Mouse (Mus musculus) lung, postnatal 36 days (tissue): ENCODE data around the gene Myo19.
A peak's percentile ranks its signal among the peaks of the same experiment; 100 is the strongest.
"Not testable (repeated sequence)": the region's sequence is repeated elsewhere in the genome, so short reads cannot be mapped to it uniquely, and the experiment has no call there.

ENCODE experiments used
- DNase-seq: peaks from one replicate; pipeline ENCODE4 v3.0.0; 2022; ENCODE audit warnings: mixed read lengths

Gene Myo19

GRCm38 (mm10) chr11:84879772-84880464 is at the start of gene Myo19, which contains the start of gene Pigw:
Gene Myo19, plus strand, starts transcription at chr11:84880148.
Gene Pigw, minus strand, starts transcription at chr11:84880285.
- DNase-seq: peak; percentile 78

- DNase-seq: peak; percentile 12
Measured at GRCm38 (mm10) chr11:84839330-84839729, 40.6 kb upstream of the Myo19 start.

- DNase-seq: no peak
Measured at GRCm38 (mm10) chr11:84846741-84847474, 33.0 kb upstream of the Myo19 start.

- no peak for DNase-seq
Measured at GRCm38 (mm10) chr11:84847475-84848090, 32.4 kb upstream of the Myo19 start.

- DNase-seq: no peak
Measured at GRCm38 (mm10) chr11:84855285-84855684, 24.7 kb upstream of the Myo19 start.

GRCm38 (mm10) chr11:84865268-84865667 is 14.7 kb upstream of the Myo19 start:
- DNase-seq: no peak

GRCm38 (mm10) chr11:84867586-84867985 is 12.4 kb upstream of the Myo19 start:
- DNase-seq: no peak

- no peak for DNase-seq
Measured at GRCm38 (mm10) chr11:84868786-84869259, 11.1 kb upstream of the Myo19 start.

- peak; percentile 94 for DNase-seq
Measured at GRCm38 (mm10) chr11:84869537-84870232, 10.3 kb upstream of the Myo19 start.

GRCm38 (mm10) chr11:84870337-84871043 is 9.5 kb upstream of the Myo19 start, which contains the start of gene Ggnbp2:
Gene Ggnbp2, minus strand, starts transcription at chr11:84870817.
- peak; percentile 93 for DNase-seq

GRCm38 (mm10) chr11:84871046-84871445 is 8.9 kb upstream of the Myo19 start:
- DNase-seq: no peak

- no peak for DNase-seq
Measured at GRCm38 (mm10) chr11:84871548-84872069, 8.3 kb upstream of the Myo19 start.

- DNase-seq: no peak
Measured at GRCm38 (mm10) chr11:84873042-84873833, 6.7 kb upstream of the Myo19 start.

GRCm38 (mm10) chr11:84876020-84876419 is 3.9 kb upstream of the Myo19 start:
- not testable (repeated sequence) for DNase-seq

- no peak for DNase-seq
Measured at GRCm38 (mm10) chr11:84879007-84879771, 759 bp upstream of the Myo19 start.

GRCm38 (mm10) chr11:84880465-84880961 is 565 bp downstream of the Myo19 start:
- DNase-seq: peak; percentile 60

- no peak for DNase-seq
Measured at GRCm38 (mm10) chr11:84880971-84881370, 1.0 kb downstream of the Myo19 start.

GRCm38 (mm10) chr11:84882346-84882745 is 2.4 kb downstream of the Myo19 start:
- no peak for DNase-seq

- DNase-seq: no peak
Measured at GRCm38 (mm10) chr11:84885238-84885637, 5.3 kb downstream of the Myo19 start.

GRCm38 (mm10) chr11:84886236-84886635 is 6.3 kb downstream of the Myo19 start:
- DNase-seq: no peak
